Mouse (Mus musculus) v-Abl transformed pro-B cells (cell line): ENCODE measurements around the gene Pycr2.

ENCODE experiments used
- in situ Hi-C, 2 experiments: fragments of 400-800 bp; cut with MboI; formaldehyde crosslinking; loops; one replicate each; pipeline ENCODE4 v1.15.1; 2025; ENCODE audit not compliant: unreplicated experiment in 2 of 2

The Pycr2 gene

DNA sequence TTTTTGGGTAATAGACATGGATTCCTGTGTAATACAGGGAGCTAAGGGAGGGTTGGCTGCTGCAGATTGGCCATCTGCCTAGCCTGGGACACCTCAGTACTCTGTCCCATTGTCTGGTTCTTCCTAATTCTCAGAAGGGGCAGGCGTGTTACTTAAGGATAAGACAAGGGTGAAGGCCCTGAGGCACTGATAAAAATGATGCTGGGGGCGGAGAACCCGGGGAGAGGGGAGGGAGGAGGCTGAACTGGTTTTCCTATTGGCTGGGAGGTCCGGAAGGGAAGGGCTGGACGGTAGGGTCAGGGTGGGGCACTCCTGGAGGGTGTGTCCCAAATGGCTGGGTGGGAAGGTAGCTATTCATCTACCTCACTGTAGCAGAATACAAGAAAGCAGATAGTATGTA, 1.2 kb upstream of the Pycr2 start:
- in situ Hi-C loops, result loop anchor here (5.0 to 25.0 kb wide), 4 partner anchors 69 to 959 kb away; no protein-coding TSS in a partner anchor

DNA sequence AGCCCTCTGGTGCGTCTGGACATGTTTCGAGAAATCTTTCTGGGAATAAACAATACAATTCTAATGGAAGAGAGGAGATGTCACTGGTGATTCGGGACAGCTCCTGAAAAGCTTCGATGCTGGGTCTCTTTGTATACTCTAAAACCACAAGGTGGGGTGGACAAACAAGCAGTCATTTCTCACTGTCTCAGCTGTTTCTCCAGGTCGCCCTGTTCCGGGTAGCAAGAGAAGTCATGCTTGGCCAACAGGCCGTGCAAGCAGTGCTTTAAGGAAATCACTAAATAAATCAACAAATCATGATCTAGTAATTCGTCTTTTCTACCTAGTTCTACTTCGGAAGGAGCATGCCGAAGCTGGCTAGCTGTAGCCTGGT, 441 bp upstream of the Pycr2 start:
- in situ Hi-C loops, result loop anchor here (5.0 to 25.0 kb wide), 4 partner anchors 69 to 959 kb away; no protein-coding TSS in a partner anchor

DNA sequence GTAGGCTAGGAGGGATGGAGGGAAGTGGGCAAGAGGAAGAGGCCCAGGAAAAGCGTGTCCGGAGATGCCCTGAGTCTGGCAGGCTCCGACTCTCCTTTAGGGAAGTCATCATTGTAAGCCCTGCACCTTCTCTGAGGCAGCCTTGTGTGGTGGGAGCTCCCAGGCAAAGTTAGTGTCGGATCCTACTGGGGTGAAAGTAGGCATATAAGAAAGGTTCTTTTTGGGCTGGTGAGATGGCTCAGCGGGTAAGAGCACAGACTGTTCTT, 655 bp downstream of the Pycr2 start:
- in situ Hi-C loops, result loop anchor here (5.0 to 25.0 kb wide), 4 partner anchors 68 to 958 kb away; no protein-coding TSS in a partner anchor

DNA sequence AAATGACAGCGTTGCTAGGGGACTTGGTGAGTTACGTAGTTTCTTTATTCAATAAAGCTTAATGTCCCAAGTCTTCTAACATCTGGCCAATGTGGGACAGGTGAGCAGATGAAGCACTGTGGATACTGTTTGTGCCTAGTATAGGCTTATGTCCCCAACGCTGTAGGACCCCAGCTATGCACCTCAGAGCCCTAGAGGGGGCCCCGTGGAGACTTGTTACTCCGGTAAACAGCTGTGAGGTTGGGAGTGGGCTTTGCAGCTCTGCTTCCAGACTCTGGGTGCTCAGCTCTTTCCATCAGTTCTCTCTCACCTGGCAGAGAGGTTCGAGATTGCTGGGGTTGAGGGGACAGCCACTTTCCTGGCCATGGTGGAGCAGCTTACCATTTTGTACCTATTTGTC, 1.2 kb downstream of the Pycr2 start:
- in situ Hi-C loops, result loop anchor here in 1 of 2 experiments (10.0 to 25.0 kb wide), 2 partner anchors 319 to 957 kb away; no protein-coding TSS in a partner anchor

DNA sequence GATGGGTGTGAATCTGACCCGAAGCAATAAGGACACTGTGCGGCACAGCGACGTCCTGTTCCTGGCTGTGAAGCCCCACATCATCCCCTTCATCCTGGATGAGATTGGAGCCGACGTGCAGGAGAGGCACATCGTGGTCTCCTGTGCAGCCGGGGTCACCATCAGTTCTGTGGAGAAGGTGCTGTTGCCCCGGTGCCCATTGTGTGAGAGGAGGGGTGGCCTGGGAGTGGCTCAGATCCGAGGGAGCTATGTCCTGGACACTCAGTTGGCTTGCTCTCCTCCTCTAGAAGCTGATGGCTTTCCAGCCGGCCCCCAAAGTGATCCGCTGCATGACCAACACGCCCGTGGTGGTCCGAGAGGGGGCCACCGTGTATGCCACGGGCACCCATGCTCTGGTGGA, 1.8 kb downstream of the Pycr2 start:
- in situ Hi-C loops, result loop anchor here in 1 of 2 experiments (10.0 to 25.0 kb wide), 2 partner anchors 319 to 956 kb away; no protein-coding TSS in a partner anchor

DNA sequence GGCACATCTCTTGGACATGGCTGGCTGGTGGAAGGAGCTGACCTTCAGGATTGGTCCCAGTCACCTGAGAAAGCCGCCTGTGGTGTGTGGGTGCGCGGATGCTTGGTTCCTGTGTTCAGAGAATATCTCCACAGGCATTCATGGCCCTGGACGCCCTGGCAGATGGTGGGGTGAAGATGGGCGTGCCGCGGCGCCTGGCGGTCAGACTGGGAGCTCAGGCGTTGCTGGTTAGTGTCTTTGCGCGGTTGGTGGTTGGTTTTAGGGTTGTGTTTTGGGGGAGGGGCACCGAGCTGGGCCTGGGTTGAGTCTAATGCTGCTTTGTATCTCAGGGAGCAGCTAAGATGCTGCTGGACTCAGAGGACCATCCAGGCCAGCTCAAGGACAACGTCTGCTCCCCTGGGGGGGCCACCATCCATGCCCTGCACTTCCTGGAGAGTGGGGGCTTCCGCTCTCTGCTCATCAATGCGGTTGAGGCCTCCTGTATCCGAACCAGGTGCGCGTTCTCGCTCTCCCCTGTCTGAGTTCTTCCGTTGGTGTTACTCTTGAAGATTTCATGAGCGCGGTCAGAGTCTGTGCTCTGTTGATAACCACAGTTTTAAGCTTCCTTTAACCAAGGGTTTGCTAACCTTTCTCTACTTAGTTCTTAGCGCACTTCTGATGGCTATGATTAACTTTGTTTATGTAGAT, 2.5 kb downstream of the Pycr2 start:
- in situ Hi-C loops, result loop anchor here in 1 of 2 experiments (10.0 to 25.0 kb wide), 2 partner anchors 318 to 956 kb away; no protein-coding TSS in a partner anchor

DNA sequence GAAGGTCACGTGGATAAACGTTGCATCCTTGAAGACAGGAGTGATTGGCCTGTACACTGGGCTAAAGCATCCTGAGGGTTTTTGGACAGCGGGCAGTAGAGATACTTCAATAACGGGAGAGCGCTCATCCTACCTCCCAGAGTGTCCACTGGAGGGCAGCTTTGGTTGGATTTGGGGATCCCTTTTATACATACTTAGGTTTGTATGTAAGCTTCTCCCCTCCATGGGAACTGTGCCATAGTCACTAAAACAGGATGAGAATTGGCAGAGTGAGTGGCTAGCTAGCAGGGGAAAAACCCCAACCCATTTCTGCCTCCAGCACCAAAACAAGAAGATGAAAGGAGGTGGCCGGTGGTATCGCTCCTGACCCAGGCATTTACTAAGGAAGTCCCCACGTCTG, 7.0 kb downstream of the Pycr2 start:
- in situ Hi-C loops, result loop anchor here in 1 of 2 experiments (5.0 to 25.0 kb wide), 2 partner anchors 34 to 951 kb away; no protein-coding TSS in a partner anchor

DNA sequence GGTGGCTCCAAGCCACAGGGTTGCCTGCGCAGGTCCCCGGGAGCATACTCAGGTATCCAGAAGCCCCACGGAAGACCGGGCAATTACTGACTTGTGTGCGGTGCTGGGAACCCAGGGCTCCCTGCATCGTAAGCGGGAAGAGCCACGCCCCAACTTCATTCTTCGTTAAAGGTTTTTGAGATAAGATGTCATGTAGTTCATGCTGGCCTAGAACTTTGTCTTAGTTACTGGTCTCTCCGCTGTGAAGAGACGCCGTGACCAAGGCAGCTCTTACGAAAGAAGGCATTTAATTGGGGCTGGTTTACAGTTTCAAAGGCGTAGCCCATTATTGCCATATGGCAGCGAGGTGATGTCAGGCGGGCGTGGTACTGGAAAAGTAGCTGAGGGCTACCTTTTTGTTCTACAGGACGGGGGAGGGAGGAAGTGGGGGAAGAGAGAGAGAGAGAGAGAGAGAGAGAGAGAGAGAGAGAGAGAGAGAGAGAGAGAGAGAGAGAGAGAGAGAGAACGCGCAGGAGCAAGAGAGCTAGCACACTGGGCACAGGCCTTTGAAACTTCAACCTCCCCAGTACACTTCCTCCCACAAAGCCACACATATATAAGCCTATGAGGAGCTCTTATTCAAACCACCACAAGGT, 7.7 kb downstream of the Pycr2 start:
- in situ Hi-C loops, result loop anchor here in 1 of 2 experiments (5.0 to 25.0 kb wide), 2 partner anchors 34 to 951 kb away; no protein-coding TSS in a partner anchor

DNA sequence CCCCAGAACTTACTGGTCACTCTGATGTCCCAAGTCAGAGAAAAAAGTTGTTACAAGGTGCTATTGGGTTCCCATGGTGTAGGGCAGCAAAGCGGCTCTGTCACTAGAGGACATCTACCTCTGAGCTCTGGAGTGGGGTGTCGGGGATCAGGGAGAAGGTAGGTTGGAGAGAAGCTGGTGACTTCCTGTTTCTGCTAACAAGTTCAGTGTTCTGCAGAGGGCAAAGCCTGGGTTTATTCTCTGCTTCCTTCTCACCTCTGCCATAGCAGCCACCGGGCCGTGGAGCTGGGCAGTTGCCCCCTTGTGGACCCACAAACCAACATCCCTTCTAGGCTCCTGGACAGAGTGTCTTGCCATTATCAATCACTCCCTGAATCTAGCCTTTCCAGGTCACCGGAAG, 8.7 kb downstream of the Pycr2 start:
- in situ Hi-C loops, result loop anchor here in 1 of 2 experiments (5.0 to 25.0 kb wide), 2 partner anchors 35 to 950 kb away; no protein-coding TSS in a partner anchor

DNA sequence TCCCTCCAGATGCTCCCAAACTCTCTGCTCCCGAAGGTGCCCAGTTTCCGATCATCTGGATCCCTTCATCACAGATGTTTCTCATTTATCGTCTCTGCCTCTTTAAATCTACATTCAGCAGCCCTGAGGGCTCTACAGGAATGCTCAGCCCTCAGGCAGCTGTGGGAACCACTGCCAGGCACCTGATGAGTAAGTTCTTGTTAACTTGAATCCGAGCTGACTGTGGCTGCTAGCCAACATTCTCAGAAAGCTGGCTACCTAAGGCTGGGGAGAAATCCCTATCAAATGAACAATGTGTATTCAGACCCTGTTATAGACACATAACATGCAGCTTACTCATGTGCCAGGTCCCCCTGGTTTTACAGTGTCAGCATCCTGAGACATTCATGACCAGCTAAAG, 9.7 kb downstream of the Pycr2 start:
- in situ Hi-C loops, result loop anchor here in 1 of 2 experiments (5.0 to 25.0 kb wide), 2 partner anchors 36 to 949 kb away; no protein-coding TSS in a partner anchor

DNA sequence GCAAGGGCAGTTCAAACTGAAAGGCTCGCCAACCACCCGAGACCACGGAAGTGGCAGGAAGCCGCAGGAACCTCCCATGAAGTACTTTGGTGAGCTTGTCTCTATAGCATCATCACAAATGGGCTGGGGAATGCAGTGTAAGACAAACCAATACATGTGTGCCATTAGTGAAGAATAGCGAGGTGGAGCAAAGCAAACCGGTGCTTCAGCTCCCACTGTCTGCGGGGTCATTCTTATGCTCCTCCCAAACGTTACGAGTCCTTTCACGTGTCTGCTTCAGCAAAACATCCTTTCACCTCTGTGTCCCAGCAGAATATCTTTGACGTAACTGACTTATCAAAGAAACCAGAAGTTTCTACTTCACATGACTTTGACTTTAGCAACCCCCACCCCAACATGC, 12.3 kb downstream of the Pycr2 start:
- in situ Hi-C loops, result loop anchor here in 1 of 2 experiments (25.0 kb wide), 1 partner anchor 946 kb away; no protein-coding TSS in a partner anchor

DNA sequence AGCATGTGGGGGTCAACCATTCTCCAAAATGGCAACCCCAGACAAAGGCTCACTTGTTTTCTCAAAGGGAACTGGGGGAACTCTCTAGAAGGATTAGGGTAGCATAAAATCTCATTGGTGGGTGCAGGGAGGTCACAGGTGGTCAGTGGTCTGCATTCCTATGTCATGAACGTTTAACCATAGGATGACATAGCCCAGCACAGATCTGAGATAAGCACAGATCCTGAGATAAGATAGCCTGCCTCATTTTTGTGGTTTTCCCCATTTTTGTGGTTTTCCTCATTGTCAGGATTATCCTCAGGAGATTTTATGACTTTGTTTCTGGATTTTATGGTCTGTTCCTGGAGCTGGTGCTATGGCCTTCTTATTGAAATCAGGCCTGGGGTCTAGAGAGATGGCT, 13.0 kb downstream of the Pycr2 start:
- in situ Hi-C loops, result loop anchor here in 1 of 2 experiments (25.0 kb wide), 1 partner anchor 945 kb away; no protein-coding TSS in a partner anchor

DNA sequence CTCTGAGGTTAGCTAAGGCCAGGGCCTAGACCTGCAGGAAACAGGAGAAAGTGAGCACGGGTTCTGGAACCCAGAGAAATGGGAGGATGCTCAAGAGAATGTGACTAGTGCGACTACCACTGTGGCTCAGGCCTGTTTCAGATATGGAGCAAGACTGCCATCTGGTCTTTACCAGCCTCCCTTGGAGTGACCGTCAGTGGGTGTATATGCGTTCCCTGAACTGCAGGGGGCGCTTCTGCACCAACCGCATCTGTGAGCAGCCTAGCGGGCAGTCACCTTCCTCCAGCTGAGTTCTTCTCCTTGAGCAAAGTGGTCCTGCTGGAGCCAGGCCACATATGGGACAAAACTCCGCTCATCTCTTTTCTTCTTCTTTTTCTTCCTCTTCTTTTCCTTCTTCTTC, 15.6 kb downstream of the Pycr2 start:
- in situ Hi-C loops, result loop anchor here in 1 of 2 experiments (25.0 kb wide), 1 partner anchor 943 kb away; no protein-coding TSS in a partner anchor

DNA sequence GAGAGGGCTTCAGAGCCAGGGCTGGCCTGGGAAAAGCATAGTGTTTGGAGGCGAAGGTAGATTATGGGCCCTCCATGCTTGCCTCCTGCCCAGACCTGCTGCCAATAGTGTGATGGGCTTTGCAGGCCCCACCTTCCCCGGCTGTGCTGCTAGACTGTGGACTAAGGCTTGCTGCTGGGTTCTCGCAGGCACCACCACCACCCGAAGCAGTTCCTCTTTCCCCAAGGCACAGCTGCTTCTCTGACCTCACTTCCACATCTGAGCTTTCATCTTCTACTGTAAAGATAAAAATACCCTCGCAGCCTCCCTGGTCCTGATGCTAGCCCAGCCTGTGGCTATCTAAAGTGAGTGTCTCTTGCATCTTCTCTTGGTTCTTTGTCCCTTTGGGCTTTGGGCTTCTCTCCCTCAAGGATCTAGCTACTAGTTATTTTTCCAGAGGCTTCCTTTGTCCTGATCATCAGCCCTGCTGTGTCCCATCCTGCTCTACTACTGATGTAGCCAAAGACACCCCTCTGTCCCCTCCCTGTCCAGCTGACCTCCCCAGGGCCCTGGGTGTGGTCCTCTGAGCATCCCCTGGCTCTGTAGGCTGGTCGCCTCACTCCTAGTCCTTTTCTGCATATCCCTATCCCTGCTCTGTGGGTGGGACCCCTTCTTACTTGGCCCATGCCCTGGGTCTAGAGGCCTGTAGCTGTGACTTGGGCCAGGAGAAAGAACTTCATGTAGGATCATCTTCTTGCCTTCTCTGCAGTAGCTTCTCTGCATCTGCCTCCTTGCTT, 18.4 kb downstream of the Pycr2 start:
- in situ Hi-C loops, result loop anchor here in 1 of 2 experiments (25.0 kb wide), 1 partner anchor 940 kb away; no protein-coding TSS in a partner anchor

DNA sequence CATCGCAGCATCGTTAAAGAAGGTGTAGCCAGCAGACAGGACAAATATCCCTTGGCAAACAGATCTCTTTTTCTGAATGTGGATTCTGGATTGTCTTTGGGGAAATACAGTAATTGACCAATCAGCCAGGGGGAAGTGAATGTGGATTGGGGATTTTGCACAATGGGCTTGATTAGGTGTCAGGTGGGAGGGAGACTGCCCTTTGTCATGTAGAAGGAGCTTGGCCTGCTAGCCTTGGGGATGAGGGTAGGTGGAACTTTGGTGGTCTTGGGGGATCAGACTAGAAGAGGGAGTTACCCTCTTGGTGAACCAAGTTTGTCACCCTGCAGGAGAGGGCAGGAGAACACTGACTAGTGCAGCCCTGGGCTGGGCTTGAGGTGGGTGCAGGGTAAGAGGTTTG, 20.6 kb downstream of the Pycr2 start:
- in situ Hi-C loops, result loop anchor here in 1 of 2 experiments (25.0 kb wide), 1 partner anchor 938 kb away; no protein-coding TSS in a partner anchor

DNA sequence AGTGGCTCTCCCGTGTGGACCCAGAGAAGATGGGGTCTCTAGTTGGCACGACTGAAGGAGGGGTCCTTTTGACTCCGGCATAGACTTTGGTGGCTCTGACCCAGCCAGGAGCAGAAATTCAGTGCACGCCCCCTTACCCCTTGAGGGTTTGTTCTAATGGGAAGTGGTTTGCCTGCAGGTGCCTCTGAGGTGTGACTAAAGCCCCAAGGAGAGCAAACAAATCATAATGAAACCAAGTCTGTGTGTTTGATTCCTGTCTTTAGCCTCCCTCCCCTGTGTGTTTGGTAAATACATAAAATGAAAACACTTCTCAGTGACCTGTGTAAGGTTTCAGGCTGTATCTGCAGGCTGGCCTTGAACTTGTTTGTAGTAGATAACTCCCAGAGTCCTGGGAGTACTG, 22.2 kb downstream of the Pycr2 start:
- in situ Hi-C loops, result no loop called here

DNA sequence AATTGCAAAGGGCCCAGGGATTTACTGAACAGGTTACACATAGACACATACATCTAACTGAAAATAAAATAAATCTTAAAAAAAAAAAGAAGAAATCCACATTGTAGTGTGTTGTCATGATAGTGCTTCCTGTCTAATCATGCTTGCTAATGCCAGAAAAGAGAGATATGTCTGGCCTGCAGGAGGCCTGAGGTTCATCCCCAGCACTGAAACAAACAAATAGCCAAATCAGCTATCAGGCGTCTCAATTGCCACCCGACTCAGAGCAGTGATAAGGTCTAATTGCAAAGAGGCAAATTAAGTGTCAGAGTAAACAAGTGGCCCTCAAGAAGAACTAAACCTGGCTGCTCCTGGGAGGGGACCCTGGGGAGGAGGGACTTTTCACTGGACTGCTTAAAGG, 25.5 kb downstream of the Pycr2 start:
- in situ Hi-C loops, result no loop called here

DNA sequence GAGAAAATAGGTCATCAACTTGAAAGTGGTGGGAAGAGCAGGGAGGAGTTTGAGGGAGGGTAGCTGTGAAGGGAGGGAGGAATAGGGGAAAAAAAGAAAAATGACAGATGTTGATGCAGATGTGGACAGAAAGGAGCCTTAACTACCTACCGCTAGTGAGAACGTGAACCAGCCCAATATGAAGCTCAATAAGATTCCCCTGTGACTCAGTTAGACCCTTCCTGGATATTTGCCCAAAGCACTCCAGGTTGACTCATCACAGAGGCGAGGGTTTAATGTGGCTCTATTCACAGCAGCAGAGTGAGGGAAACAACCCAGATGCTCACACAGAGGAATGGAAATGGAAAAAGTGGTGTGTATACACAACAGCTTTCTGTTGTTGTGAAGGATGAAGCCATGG, 27.0 kb downstream of the Pycr2 start:
- in situ Hi-C loops, result no loop called here

DNA sequence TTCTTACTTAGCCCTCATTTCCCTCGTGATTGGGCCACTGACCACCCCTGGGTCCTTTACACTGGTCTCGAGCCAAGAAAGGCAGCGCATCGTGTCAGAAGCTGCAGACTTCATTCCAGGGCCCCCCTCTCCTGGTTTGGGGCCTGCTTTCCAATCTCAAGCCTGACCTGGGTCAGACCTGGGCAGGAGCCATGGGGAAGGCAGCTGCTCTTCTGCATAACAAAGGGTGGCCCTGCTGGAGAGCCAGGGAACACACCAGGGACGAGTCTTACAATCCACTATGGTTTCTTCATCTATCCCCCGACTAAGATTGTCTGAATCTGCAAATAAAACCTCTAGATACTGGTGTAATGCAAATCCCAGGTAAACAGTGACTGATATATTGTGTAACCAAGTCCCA, 29.6 kb downstream of the Pycr2 start:
- in situ Hi-C loops, result no loop called here
